Mouse (Mus musculus): ENCODE measurements around the gene Rapgef4. TPM values are rescaled to one million over a fixed set of nuclear protein-coding genes. Genes with fewer than 3 reads are reported as not detected.

Gene Rapgef4
- total RNA-seq, 2 experiments from 2014 or later: 11.1 to 13.6 TPM

DNA sequence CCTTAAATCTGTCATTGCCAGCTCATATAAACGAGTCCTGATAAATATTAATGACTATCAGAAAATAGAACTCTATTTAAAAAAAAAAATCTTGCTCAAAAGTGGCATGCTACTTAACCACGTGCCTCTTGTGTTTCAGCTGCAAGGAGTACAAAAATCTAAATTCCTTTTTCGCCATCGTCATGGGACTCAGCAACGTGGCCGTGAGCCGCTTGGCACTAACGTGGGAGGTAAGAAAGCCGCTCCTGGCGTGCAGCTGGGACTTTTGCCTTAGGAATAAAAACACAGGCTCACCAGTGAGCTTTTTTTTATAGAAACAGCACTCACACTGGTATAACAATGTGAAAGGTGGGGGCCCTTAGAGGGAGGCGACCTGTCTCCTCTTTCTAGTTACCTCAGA lies 257.9 kb downstream of the Rapgef4 start:
- no peak for DNase-seq

DNA sequence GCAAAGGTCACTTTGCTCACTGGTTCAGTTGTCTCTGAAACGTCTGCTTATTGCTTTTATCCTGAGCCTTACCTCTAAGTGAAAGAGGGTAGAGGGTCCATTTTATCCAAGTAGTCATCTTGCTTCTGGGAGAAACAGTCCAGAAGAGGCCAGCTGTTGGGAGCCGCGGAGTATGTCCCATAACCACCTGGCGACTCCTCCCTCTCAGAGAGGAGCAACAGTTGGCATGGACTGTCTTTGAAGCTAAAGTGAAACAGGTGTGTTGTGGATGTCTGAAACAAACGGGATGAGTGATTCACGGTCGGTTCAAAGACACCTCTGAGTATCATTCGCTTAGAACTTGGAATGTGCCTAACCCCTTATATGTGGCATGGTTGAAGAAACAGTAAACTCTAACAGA lies 258.4 kb downstream of the Rapgef4 start:
- DNase-seq: no peak

DNA sequence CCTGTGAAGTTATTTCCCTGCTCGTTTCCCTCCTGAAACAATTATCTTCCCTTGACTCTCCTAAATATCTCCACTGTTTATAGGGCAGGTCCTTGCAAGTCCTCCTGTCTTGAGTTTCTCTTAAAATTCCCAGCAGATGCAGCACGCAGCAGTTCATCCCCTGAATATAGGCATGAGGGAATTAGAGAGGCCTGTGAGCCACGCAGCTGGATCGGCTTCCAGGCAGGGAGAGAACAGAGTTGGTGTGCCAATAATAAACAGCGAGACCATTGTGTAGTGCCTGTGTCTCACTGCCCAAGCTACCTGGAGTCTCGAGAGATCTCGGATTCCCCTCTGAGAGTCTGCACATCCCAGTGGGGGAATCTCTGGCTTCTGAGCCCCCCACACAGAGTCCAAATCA lies 259.0 kb downstream of the Rapgef4 start:
- DNase-seq: no peak

DNA sequence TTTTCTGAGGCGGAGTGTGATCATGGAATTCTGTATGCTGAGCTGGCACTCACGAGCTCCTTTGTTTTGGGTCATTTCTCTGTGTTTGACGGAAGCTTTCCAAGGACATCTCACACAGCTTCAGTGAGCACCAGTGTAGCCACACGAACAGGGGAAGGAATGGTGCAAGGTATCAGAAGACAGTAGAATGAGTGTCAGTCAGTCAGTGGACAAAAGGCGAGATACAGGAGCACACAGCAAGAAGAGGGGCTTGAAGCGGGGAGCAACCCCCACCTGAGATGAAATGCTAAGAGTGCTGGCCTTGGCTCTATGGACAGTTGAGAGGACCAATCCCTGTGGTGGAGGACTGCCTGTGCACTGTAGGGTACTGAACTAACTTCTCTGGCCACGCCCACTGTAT lies 259.7 kb downstream of the Rapgef4 start:
- DNase-seq: no peak

DNA sequence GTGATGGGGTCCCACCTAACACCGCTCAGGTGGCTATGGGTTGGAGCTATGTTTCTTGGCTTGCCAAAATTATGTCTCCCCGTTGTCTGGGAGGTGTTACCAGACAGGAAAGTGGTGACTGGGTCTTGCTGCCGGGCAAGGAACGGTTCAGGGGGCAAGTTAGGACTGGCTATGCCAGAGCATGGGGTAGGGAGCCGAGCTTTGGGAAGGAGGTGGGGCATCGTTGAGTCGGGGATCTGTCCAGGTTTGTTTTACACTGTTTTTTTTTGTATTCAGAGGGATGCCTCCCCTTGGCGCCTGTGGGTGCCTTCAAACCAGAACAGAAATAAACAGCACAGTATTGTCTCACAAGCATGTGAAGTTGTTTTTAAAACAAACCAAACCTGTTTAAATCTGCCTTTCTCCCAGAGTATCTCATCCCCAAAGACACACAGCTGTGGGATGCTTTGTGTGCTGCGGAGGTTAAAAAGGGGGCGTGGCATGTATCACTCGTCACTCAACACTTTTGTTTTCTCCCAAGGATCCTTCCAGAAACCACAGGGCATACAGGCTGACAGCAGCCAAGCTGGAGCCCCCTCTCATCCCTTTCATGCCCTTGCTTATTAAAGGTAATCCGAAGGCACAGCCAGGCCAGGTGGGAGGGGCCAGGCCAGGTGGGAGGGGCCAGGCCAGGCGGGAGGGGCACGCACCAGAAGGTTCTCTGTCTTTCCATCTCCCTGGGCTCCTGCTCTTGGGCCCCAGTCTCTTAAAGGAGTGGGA lies 260.9 kb downstream of the Rapgef4 start:
- no peak for DNase-seq

DNA sequence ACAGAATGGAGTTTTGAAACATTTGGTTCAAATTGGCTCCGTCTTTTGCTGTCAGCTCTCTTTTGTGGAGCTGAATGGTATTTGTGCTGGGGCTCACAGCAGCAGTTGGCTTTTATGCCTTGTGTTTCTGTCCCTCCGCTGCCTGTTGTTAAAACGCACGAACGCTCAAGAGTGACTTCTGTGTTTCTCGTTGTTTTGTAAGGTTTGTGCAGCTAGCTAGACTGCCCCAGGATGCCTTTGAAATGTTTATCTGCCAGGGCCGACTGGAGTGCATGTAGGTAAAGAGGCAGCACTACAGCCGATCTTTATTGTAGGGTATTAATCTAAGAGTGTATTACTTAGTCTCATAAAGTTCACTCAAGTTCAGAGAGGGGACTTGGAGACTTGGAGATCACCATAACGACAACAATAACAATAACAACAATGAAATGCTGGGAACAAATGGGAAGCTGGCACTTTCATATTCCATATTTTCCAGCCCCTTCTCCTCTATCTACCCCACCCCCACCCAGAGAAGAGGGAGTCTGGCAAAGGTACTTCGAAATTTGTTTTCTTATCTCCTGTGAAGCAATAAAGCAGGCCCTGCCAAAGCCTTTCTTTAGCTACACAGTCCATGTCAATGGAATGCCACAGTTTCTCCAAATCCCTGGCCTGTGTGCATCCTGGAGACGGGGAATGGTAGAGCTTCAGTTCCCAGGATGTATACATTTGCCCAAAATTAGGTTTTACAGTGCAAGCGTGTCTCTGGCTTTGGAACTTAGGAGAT lies 262.1 kb downstream of the Rapgef4 start:
- DNase-seq: peak; percentile 32

DNA sequence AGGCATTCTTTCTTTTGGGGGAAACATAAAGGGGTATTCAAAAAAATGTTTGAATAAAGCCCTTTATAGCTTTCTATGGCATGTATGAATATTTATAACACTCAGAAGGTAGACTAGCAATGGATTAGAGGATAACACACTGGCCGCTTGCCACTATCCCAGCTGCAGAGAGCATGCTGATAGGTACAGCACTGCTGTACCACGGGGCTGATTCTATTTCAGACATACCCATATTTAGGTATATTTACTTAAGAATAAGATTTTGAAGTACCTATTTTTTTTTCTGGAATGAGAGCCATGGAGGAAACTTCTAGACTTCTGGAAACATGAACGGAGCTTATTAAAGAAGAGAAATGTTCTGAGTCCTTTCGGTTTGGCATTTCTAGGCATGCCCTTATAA lies 264.6 kb downstream of the Rapgef4 start:
- no peak for DNase-seq

DNA sequence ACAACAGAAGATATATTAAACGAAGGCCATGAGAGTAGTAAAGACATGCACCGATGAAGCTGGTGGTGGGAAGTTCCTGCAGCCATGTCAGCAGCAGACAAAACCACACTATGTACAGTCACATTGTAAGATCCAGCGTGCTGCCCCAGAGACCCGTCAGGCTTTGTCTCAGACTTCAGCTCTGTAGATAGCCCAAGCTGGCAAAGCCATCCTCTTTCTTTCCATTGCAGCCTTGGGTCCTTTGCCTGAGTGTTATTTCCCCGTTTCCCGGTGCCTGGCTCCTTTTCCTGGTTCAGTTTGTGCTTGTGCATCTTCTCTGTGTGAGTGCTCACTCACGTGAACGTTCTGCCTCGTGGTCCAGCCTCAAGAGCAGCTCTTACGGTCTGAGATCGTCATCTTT lies 265.3 kb downstream of the Rapgef4 start:
- DNase-seq: no peak

DNA sequence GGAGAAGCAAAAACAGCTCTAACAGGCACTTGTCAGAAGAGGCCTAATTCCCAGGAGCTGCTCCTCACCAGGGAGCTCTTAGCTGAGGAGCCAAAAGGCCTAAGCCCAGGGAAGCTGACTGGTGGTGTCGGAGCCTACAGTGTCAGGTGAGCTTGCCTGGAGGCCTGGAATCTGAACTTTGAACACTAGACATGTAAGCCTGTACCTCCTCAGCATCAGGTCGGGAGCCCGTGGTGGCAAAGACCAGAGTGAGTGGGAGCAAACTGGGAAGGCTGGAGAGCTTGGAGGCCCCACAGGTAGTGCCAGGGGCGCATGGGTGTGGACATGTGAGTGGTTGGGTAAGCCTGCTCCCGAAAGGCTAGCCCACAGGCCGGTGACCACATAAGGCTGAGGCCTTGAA lies 266.8 kb downstream of the Rapgef4 start:
- DNase-seq: no peak

DNA sequence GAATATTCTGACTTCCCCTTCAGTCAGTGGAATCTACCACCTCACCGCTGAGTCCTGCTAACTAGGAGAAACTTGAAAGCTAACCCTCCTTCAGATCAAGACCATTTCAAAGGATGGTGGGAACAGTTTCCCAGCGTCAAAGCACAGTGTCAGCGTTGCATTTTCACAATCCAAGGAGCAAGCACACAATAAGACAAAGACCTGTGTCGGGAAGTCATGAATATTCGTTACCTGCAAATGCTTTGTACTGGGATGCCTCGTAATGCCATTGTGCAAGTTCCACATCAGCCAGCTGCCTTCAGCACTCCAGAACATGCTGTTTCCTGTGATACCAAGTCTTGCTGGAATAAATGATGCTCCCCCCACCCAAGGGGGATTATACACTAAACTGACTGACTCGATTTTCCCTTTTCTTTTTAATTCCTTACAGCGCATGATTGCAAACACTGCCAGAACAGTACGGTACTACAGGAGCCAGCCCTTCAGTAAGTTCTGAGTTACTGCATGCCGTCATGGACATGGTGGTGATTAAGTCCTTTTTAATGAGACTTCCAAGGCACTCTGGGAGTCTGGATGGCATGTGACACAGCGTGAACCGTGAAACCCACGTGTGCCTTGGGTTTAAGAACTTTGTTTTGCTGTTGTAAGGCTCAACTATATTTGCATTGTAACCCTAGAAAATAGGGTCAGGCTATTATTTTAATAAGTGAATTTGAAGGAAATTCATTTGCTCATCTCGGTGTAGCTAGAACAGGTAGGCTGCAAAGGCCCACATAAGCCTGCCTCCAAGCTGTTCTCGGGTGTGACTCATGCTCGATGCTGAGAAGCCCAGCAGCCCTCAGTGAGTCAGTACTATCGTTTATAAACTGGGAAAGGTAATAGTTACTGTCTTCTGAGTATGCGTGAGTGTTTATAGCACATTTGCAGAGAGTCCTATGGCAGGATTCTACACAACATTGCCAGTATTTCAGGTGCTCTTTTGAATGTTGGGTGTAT lies 271.8 kb downstream of the Rapgef4 start:
- no peak for DNase-seq

DNA sequence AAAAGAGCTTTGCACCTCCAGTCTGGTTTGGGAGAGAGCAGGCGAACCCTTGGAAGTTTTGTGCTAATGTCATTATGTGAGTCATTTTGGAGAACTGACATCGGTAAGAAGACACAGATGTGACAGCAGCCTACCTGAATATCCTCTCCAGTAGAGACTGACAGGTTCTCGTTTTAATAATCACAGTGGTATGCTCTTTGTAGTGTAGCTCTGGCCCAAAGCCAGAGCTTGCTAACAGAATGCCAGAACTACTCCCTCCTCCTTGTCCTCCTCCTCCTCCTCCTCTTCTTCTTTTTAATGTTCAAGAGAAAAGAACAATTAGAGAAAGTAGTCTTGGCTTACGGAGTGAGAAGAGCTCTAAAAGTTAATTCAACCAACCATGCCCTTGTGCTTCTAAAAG lies 272.8 kb downstream of the Rapgef4 start:
- no peak for DNase-seq

DNA sequence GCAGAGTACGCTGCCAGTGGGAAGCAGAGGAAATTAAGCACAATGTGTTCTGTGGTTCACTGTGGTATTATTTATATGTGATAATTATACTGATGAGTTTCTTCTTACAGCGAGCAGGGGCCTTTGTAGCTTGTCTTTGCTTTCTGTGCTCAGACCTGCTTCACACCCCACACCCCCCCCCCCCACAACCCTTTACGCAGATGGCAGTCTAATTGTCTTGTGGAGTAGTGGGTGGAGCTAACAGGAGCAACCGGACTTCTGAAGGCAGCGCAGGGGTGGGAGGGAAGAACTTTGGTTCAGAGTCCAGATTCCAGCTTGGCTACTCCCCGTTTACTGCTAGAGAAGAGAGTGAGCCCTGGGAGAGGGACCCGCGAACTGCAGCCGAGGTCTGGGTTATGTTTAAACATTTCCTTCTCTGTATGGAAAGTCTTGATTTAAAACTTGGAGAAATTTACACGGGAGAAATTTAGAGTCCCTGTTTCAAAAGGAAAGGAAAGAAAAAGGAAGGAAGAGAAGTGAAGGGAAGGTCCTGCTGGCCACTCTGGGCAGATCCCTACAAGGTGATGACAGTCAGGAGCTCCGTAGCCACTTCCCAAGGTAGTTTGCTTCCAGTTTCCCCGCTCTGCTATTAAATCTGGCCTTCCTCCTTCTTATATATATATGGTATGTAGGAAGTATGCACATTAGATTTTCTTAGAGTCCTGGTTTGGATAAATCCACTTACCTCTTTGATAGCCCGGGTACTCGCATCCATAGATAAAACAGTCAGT lies 274.0 kb downstream of the Rapgef4 start:
- no peak for DNase-seq

DNA sequence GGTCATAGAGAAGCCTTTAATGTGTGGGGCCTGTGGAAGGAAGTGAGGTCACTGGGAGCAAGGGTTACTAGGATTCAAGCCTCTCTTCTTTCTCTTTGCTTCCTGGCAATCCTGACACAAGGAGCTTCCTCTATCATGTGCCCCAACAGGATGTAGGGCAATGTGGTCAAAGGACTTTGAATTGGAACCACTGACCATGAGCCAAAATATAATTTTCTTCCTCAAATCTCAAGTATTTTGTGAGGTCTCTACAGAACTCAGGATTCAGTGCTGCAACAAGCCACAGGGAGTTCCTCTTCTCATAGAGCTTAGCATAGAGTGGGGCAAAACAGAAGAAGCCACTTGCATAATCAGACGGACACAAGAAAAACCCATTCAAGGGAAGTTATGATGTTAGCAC lies 279.7 kb downstream of the Rapgef4 start:
- no peak for DNase-seq

DNA sequence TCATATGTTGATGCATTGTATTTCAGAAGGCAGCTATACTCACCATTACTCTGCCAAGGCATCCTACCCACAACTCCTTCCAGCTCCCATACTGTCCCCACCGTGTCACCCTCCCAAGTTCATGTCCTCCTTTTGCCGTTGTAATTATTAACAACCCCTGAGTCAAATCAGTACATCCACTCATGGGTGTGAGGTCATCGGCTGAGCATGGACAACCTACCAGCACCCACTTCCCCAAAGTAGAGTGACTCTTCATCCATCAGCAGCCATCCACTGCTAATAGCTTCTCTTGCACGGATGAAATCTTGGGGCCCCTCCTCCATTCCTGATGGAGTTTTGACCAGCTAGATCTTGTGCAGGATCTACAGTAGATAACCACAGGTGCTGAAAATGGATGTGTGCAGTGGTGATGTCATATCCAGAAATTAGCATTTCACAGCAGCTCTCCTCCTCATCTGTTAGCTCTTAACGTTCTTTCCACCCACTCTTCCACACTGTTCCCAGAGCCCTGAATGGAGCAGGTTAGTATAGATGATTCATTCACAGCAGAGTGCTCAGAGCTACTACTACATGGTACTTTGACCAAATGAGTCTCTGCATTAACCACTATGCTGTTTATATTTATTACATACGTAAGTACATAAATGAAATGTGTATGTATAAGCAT lies 281.9 kb downstream of the Rapgef4 start:
- no peak for DNase-seq

DNA sequence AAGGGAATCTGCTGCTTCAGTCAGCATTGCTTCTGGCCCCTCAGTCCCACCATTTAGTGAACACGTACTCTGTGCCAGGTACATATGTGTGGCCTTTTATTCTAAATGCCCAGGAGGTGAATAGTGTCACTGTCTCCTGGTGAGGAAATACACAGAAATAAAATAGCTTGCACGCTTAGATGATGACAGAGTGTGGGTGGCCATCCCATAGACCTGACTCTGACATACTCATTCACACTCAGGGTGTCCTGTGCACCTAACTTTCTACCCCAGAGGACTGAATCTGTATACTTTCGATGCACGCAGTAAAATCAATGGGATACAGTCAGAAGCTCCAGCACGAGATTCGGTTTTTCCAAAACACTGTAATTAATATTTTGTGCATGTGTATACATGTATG lies 286.4 kb downstream of the Rapgef4 start:
- DNase-seq: no peak

DNA sequence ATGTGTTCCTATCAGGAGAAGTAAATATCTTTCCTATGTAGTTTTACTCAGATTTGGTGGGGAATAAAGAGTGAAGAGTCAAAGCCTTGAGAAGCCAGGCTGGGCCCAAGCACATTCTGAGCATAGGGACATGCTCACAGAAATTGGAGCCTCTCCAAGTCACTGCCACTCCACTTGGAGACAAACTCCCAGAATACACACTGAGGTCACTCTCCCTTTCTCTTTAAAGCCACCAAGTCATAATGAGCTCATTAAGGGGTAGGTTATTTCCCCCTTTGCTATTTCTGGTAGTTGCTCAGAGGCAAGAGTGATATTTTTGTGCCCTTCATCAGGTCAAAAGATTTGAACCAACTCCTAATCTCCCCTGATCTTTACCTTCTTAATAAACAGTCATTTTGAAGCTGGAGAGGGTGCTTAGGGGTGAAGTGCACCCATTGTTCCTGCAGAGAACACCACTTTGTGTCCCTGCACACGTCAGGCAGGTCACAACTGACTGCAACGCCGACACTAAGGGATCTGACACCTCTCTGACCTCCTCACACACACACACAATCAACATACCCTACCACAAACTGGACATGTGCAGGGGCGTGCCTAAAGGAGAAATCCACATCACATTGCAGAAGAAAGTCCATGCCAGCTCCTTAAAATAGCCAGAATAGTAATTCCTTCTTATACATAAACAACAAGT lies 288.8 kb downstream of the Rapgef4 start:
- DNase-seq: peak; percentile 47

DNA sequence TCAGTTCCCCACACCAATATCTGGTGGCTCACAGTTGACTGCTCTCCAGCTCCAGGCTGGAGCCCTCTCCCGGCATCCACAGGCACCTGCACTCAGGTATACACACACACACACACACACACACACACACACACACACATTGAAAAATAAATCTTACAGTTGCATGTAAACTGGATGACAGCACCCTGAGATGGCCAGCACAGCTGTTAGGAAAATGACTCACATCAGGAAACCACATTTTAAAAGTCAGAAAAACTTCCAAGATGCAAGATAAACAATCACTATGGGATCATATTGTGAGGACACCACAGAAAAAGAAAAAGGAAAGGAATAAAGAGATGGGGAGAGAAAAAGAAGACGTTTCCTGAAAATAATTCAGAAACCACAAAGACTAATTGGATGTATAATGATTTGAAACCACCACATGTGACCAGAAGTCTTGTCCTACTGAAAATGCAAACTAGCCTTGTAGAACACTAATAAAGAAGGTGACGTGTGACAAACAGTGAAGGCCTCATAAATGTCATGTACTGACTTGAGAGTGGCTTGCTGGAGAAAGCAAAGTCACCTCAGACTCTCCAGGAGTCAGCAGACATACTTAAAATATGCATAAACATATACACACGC lies 297.3 kb downstream of the Rapgef4 start:
- DNase-seq: no peak

DNA sequence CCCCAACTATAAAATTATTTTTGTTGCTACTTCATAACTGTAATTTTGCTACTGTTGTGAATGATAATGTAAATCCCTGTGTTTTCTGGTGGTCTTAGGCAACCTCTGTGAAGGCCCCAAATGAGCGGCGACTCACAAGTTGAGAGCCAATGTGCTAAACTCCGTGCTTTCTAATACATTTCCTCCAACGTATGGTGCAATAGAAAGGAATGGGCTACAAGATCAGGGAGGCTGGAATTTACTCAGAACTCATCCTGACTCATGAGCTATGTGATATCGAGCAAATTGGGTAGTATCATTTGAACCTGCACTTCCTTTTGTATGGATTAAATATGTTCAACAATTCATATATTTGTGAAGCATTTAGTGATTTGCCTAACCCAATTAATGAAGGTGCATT lies 299.5 kb downstream of the Rapgef4 start:
- no peak for DNase-seq

DNA sequence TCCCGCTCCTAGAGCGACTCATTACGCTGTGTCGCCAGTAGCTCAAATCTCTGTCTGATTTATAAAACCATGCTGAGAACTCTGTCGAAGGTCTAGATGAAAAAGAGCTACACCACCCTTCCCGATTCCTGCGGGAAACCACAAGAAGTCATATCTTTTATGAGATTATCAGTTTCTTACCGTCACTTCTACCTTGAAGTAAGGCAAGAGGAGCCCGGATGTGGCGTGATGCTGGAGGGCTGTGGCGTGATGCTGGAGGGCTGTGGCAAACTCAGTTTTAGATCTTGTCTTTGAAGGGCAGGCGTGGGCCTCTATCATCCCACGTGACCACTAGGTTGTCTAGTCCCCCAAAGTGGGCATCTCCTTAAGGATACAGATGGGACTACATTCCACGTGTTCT lies 300.9 kb downstream of the Rapgef4 start:
- no peak for DNase-seq

DNA sequence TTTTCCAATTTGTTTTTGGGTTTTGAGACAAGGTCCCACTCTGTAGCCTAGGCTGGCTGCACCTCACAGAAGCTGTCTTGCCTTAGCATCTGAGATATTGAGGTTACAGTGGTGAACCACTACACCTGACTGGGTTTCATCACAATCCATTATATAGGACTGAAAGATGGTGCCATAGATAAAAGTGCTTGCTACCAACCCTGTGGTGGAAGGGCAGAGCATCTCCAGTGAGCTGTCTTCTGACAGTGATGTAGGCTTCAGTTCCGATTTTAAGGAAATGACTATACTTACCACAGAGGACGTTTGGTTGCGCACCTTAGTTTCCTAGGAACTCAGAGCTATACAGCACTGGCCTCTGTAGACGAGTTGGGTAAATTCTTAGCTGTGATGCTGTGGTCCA lies 301.7 kb downstream of the Rapgef4 start:
- DNase-seq: no peak
